Mouse (Mus musculus) urinary bladder, postnatal 25 days (tissue): ENCODE results near the gene Cpb2.

ENCODE experiments used
- DNase-seq: peaks from one replicate; pipeline ENCODE4 v3.0.0; 2022; ENCODE audit warnings: low spot score

The Cpb2 gene

DNA sequence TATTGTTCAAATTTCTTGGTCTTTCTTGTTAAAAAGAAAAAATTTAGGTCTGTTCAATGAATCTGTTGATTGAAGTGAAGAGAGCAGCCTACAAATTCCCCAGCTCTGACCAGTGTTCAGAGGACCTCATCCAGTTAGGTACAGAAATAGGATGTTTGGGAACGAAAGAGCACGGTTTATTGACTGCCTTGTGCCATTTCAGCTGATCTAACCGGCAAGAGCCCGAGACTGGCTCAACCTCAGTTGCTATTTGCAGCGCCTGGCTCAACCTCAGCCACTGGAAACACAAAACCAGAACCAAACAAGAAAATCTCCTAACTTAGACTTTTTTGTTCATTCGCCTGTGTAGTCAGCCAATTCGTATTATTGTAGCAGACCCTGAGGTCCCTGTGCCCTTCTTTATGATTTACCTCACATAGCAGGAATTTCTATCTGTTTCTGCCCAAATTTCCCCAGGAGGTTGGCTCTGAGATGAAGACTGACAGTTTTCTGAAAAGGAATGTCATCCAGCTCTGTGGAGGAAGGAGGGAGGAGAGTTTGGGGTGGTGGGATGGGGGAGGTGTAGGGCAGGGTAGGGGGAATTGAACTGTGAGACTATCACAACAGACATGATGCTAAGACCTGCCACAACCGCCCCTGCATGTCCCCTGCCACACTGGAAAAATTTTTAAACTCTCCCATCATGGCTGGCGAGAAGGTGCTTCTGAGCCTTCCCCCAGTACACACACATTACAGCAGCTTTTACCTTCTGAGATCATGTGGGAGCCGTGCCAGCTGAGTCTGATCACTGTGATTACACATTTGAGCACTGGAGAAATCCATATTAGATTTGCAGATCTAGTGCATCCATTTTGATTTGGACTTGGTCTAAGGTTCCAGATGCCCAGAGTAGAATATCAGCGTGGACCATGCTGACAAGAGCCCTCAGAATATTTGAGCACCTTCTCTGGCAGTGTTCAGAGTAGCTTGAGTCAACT lies 4.2 kb downstream of the Cpb2 start:
- no peak for DNase-seq

- no peak for DNase-seq
Observed at GRCm38 (mm10) chr14:75250432-75250831, 8.3 kb downstream of the Cpb2 start.

- DNase-seq, result no peak
Observed at GRCm38 (mm10) chr14:75256521-75256920, 14.4 kb downstream of the Cpb2 start.

DNA sequence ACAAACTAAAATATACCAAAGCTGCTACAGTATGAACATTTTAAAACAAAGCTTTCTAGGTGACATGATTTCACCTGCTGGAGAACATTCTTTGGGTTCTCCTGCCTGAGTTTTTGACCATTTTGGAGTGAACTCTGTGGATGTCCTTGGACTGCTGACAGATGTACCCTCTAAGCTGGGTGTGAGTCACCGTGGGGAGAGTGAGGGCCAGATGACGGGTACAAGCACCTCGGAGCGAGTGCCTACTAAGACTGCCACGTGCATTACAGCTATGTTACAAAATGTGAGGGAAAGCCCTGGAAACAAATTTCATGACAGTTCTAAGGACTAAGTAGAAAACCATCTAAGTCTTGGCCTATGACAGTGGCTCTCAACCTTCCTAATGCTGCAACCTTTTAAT lies 27.4 kb downstream of the Cpb2 start:
- DNase-seq, result no peak

- no peak for DNase-seq
Observed at GRCm38 (mm10) chr14:75279716-75280115, 37.6 kb downstream of the Cpb2 start.

GRCm38 (mm10) chr14:75280406-75280805 lies 38.3 kb downstream of the Cpb2 start:
- DNase-seq, result no peak

DNA sequence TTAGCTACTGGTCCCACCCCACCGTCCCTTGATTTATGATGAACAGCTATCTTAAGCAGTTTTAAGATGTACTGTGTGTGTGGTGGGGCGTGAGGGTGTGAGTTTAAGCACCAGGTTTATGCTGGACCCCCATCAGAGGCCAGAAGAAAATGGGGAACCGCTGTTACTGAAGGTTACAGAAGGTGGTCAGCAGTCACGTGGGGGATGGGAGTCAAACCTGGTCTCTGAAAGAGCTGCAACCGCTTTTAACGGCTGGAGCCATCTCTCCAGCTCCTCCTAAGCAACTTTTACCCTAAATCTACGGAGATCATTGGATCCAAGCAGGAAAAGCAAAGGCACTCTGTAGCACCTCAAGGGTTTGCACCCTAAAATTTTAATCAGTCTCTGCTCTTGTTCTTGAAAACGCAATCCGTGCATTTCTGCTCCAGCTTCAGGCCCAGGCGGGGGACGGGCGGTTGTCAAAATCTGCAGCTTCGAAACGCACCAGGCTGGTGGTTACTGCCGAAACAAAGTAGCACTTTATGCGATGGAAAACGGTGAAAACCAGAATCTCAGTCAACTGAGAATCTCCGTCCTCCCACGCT lies 41.6 kb downstream of the Cpb2 start:
- no peak for DNase-seq

DNA sequence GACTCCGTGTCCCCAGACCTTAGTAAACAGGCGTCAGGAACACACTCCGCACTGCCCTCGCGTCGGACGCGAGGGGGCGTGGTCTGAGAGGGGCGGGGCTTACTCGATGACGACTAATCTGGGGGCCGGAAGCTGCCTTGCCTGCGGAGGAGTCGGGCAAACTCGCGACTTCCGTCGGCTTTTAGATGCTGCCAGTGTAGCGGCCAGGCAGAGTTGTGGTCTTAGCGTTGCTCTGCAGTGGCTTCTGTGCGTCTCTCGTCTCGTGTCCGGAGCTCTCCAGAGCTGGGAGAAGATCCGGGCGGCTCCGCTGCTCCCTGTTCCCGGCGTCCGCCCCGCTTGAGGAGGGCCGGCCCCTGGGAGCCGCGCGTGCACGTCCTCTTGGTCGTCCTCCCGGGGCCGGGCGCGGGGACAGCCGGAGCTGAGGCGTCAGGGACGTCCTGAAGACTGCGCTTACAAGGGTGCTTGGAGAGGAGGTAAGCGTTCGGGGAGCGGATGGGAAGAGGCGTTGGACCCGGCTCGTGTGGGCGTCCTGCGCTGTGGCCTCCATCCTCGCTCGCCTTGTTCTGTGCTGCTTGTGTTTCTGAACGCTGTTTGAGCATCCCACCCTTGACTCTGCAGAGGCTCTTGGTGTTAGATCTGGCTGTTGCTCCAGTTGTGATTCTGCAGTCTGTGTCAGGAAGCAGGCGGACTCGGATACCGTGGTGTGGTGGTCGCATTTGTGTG lies 42.3 kb downstream of the Cpb2 start, which contains the start of gene Zc3h13:
Gene Zc3h13, plus strand, starts transcription at position 181 of the 723 bp plus-strand sequence.
- peak; percentile 98 for DNase-seq

- DNase-seq, result no peak
Observed at GRCm38 (mm10) chr14:75301081-75301480, 59.0 kb downstream of the Cpb2 start.

- no peak for DNase-seq
Observed at GRCm38 (mm10) chr14:75303807-75304206, 61.7 kb downstream of the Cpb2 start.

GRCm38 (mm10) chr14:75307855-75308254 lies 65.8 kb downstream of the Cpb2 start:
- DNase-seq, result no peak

GRCm38 (mm10) chr14:75309336-75309992 lies 67.4 kb downstream of the Cpb2 start:
- DNase-seq, result no peak

DNA sequence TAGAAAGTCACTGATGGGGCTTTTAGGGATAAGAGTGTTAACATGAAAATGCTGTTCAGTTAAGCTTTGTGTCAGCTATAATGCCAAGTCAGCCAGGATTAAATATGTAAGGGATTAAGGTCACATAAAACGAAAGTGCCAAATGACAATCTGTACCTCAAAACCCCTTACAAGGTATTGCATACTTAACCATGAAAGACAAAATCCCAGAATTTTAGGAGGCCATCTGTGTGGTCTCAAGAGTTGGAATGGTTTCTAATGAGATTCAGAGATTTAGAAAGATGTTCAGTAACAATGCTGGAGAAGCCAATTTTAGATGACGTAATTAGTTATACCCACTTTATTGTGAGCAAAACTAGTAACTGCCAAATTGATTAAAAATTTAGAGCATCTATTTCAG lies 72.4 kb downstream of the Cpb2 start:
- no peak for DNase-seq

GRCm38 (mm10) chr14:75318736-75319135 lies 76.6 kb downstream of the Cpb2 start:
- no peak for DNase-seq

DNA sequence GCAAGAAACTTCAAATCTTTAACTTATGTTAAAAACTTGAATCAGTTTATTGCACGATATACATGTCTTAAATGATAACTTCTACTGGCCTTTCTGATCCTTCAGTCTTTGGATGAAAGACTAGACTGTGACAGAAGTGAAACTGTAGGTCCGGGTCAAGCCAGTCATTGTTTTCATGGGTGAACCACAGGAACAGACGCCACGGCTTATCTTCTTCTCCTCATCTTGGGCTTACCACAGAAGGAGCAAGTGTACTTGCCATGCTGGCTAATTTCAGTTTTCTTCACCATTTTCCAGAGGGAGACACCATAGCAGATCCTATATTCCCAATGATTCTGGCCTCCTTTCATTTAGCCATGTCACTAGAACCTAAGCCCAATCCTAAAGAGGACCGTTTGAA lies 78.2 kb downstream of the Cpb2 start:
- no peak for DNase-seq

GRCm38 (mm10) chr14:75323354-75323753 lies 81.3 kb downstream of the Cpb2 start:
- DNase-seq, result no peak

GRCm38 (mm10) chr14:75328062-75328461 lies 86.0 kb downstream of the Cpb2 start:
- no peak for DNase-seq

DNA sequence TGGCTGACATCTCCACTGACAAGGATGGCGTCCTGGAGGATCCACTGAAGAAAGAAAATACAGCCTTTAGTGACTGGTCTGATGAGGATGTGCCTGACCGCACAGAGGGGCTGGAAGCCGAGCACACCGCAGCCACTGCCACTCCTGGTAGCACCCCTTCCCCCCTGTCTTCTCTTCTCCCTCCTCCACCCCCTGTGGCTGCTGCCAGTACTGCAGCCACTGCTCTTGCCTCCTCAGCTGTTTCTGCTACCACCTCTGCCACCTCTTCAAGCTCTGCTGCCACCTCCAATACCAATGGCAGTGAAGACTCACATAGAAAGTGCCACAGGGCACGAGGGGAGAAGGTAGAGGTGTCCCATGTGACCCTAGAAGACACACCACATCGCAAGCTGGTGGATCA lies 88.5 kb downstream of the Cpb2 start:
- no peak for DNase-seq
